Mouse (Mus musculus) thymus, adult 2 months (tissue): ENCODE data around the gene Prdm13. TPM values are rescaled to one million over a fixed set of nuclear protein-coding genes. Genes with fewer than 3 reads are reported as not detected.

Experiments used
- DNase-seq: peaks from one replicate; pipeline ENCODE4 v3.0.0; 2021
- H3K27ac ChIP-seq: fragments of 200-500 bp; 2 replicates; pipeline ENCODE4 v1.5.1; 2012; ENCODE audit warnings: low read length, control low read depth; ENCODE audit not compliant: control insufficient read depth, insufficient read depth
- H3K27me3 ChIP-seq: fragments of 200-500 bp; 2 replicates; pipeline ENCODE4 v1.6.1; 2012; ENCODE audit warnings: mild to moderate bottlenecking, low read length, moderate library complexity, mixed read lengths; ENCODE audit not compliant: control insufficient read depth, insufficient read depth
- H3K36me3 ChIP-seq: fragments of 200-500 bp; 2 replicates; pipeline ENCODE4 v1.6.1; 2012; ENCODE audit warnings: mild to moderate bottlenecking, low read length, moderate library complexity; ENCODE audit not compliant: control insufficient read depth, insufficient read depth
- H3K4me1 ChIP-seq: fragments of 200-500 bp; replicated peaks from 2 replicates; pipeline ENCODE4 v1.6.1; 2012; ENCODE audit warnings: low read length; ENCODE audit not compliant: control insufficient read depth, insufficient read depth
- H3K4me3 ChIP-seq: fragments of 200-500 bp; 2 replicates; pipeline ENCODE4 v1.5.1; 2012; ENCODE audit warnings: mild to moderate bottlenecking, low read length, control low read depth, moderate library complexity; ENCODE audit not compliant: control insufficient read depth, insufficient read depth
- CTCF ChIP-seq: fragments of 200-500 bp; IDR thresholded peaks from 2 replicates; pipeline ENCODE4 v1.5.1; 2012; ENCODE audit warnings: mild to moderate bottlenecking, control low read depth, low read length, moderate library complexity, borderline replicate concordance; ENCODE audit not compliant: control insufficient read depth, poor library complexity, insufficient read depth; ENCODE audit errors: extremely low read depth
- POLR2A ChIP-seq: fragments of 200-500 bp; IDR thresholded peaks from 2 replicates; pipeline ENCODE4 v1.6.1; 2012; ENCODE audit warnings: mild to moderate bottlenecking, low read length, control low read depth, moderate library complexity; ENCODE audit not compliant: control insufficient read depth, poor library complexity, insufficient read depth; ENCODE audit errors: extremely low read depth
- WGBS: fragments of 180-500 bp; shearing (Covaris S2); methylation state at CpG from one replicate; pipeline ENCODE4 v1.1.7; 2018; 5-methylcytosine and 5-hydroxymethylcytosine counted together
- polyA plus RNA-seq: library from polyadenylated mRNA; depleted of rRNA; stranded (reverse); fragments of >200 nt; gene quantifications from 2 replicates; pipeline ENCODE4 v1.2.3, GENCODE M21; 2012; rRNA removed

The Prdm13 gene
- polyA plus RNA-seq, 1 experiment: not detected

GRCm38 (mm10) chr4:21628367-21629274, 57.1 kb downstream of the Prdm13 start:
- TF ChIP-seq POLR2A (no peak), CTCF (no peak)
- WGBS: 68% methylated on average over 3 of the region's 3 CpGs
- H3K27me3 ChIP-seq: no peaks in the 10 kb centered on the region

More at GRCm38 (mm10) chr4:21628367-21629274, 57.1 kb downstream of the Prdm13 start:
- Histone ChIP-seq H3K27ac (no peak overlapping the region), H3K36me3 (no peaks in the 10 kb centered on the region), H3K4me1 (no peaks in the 10 kb centered on the region), H3K4me3 (no peak overlapping the region)
- DNase-seq: no peak

Other genes starting within 250 kb of the Prdm13 start
- gene Ccnc, start 41.7 kb upstream of the Prdm13 start, polyA plus RNA-seq: 5.0 and 6.6 TPM in 2 replicates
- gene Usp45, start 81.2 kb upstream of the Prdm13 start, polyA plus RNA-seq: 5.6 and 5.8 TPM in 2 replicates
- 0.88 and 0.89 TPM in 2 replicates for gene Tstd3, start 81.2 kb upstream of the Prdm13 start, polyA plus RNA-seq
- gene Pnisr, start 161.6 kb upstream of the Prdm13 start, polyA plus RNA-seq: 122 TPM in 2 replicates
- 2.2 and 3.2 TPM in 2 replicates for gene Coq3, start 193.7 kb upstream of the Prdm13 start, polyA plus RNA-seq
- 0.33 and 0.40 TPM in 2 replicates for gene Faxc, start 245.4 kb upstream of the Prdm13 start, polyA plus RNA-seq